Mouse (Mus musculus) inflammation-experienced regulatory T-cells (primary cell): ENCODE data around the gene Mysm1. TPM values are rescaled to one million over a fixed set of nuclear protein-coding genes. Genes with fewer than 3 reads are reported as not detected.

ENCODE experiments used
- polyA plus RNA-seq, 2 experiments: library from polyadenylated mRNA; unstranded; fragments of 100-300 nt; shearing (Covaris generic); gene quantifications; one replicate each; pipeline ENCODE4 v1.2.1; 2017

Gene Mysm1
- 10 to 100 TPM; 44.3 to 52.0 TPM for polyA plus RNA-seq

DNA sequence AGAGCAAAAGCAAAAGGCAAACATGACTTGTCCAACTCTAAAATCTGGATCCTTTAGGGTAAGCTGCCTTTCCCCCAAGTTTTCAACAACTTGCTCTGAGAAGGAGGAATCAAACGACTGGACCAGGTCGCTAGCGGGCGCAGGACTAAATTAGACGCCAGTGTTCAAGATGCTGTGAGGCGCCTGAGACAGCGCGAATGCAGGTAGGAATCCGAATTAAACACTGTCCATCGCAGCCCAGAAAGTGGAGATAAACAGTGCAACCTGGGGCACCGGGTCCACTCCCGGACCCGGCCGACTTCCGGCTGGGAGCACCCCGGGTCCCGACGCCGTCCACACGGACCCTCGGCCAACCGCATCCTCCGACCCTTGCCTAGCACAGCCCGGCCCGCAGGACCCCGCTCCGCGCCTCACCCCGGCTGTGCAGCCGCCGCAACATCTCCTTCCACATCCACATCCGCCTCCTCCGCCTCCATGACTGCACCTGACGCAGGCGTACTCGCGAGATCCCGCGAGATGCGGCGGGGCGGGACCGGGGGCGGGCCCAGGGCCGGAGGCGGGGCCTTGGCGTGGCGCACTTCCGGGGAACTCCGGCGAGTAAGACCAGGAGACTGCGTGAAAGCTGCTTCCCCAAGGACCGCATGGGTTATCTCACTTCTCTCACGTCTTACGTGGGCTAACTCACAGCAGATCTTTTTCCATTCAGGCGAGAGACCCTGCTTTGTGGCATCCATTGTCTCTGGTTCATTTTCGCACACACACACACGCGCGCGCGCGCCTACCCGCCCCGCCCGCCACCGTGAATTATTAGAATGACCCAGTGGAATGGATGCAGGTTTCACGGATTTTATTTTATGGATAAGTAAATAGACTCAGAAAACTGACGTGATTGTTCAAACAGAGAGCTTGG lies at the start of gene Mysm1:
Gene Mysm1, minus strand, starts transcription at position 511 of the 910 bp plus-strand sequence.

GRCm38 (mm10) chr4:94928743-94929142 lies 50.2 kb downstream of the Mysm1 start, which contains the start of gene Eqtn:
Gene Eqtn, minus strand, starts transcription at chr4:94928843.

Other genes with a start within 250 kb of the Mysm1 start
- under 1 TPM in 1 of 2 experiments, not detected in 1; 0.22 TPM for gene Tek, start 239.8 kb downstream of the Mysm1 start, polyA plus RNA-seq
- gene Eqtn, start 50.3 kb downstream of the Mysm1 start, polyA plus RNA-seq: under 1 TPM in 1 of 2 experiments, not detected in 1; 0.27 TPM
- gene Jun, start 73.1 kb upstream of the Mysm1 start, polyA plus RNA-seq: 100 to 1,000 TPM; 139 to 254 TPM